Mouse (Mus musculus) T-helper 17 cell (primary cell): ENCODE results near the gene Mgll.

Experiments
- in situ Hi-C, 2 experiments: fragments of 300-600 bp; cut with MboI, MseI; formaldehyde crosslinking; loops; 1 replicate in 1 of 2; 2 replicates in 1 of 2; pipeline ENCODE4 v1.15.1; 2025; ENCODE audit warnings: high pct_unique_total_duplicates in 2 of 2

Gene Mgll

DNA sequence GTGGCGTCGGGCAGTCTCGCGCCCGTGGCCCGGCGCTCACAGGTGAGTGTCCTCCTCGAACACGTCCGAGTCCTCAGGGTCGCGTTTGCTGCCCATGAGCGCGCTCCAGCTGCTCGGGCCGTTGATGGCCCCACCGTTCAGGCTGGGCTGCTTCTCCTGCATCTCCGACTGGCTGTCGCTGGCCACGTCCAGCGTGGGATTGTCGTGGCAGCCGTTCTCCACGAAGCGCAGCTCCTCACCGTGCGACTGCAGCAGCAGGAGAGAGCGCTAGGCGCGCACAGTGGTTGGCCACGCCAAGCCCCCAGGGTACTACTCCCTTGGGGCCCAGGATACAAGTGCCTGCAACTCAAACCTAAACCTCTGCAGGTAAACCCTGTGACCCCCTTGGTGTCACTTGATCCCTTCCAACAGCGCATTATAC lies 118.5 kb downstream of the Mgll start:
- in situ Hi-C loops = loop anchor here in 1 of 2 experiments (10.0 kb wide), 1 partner anchor 398 kb away; the partner anchor contains the start of gene Eefsec

DNA sequence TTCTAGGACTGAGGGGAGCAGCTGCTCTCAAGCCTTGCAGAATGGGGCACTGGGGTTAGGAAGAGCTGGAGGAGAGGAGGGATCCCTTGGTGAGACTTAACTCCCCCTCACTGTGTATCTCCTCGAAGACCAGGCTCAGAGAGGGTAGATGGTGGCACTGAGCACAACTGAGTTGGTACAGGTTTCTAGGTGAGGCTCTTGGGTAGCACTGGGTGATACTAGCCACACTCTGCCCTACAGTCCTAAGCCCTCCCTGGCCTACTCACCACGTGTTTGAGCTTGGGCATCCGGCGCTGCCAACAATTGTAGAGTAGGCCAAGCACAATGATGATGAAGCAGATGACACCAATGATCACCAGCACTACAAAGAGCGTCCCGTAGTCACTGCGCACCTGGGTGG lies 119.0 kb downstream of the Mgll start:
- in situ Hi-C loops = loop anchor here in 1 of 2 experiments (10.0 kb wide), 1 partner anchor 398 kb away; the partner anchor contains the start of gene Eefsec

DNA sequence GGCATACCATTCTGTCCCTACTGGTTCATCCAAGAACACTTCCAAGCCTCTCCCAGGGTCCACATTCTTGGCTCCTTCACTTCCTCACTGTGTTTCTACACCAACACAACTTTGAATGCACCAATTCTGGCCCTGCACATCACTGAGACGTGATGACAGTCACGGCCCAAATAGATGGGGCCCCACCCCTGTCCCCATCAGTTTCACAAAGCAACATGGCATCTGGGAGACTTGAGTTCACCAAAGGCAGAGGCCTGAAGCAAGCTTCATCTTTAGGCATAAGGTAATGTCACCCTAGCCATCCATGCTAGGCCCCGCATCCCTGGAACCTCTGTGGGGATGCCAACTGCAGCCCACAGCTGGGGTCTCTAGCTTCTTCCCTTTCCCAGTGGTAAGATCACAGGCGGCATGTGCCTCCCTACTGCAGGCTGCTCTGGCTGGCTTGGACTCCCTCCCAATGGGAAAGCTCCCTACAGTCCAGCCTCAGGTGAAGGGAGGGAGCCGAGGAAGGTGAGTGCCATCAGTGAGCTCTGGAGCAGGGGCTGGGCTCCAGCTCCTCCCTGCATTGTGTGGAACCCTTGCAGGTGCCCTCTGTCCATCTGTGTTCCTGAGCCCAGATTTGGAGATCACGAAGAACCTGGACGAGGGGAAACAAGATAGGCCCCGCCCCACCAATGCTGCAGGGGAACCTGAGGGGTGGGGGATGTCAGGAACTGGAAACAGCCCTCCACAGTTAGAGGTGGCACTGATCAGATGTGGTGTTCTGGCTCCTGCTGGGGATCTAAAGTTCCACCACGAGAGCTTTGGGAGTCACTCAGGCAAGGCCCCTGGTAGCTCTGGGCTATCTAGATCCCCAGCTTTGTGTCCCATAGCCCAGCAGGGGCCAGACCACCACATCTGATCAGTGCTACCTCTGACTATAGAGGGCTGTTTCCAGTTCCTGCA lies 119.8 kb downstream of the Mgll start:
- in situ Hi-C loops = loop anchor here in 1 of 2 experiments (10.0 kb wide), 1 partner anchor 399 kb away; the partner anchor contains the start of gene Eefsec

DNA sequence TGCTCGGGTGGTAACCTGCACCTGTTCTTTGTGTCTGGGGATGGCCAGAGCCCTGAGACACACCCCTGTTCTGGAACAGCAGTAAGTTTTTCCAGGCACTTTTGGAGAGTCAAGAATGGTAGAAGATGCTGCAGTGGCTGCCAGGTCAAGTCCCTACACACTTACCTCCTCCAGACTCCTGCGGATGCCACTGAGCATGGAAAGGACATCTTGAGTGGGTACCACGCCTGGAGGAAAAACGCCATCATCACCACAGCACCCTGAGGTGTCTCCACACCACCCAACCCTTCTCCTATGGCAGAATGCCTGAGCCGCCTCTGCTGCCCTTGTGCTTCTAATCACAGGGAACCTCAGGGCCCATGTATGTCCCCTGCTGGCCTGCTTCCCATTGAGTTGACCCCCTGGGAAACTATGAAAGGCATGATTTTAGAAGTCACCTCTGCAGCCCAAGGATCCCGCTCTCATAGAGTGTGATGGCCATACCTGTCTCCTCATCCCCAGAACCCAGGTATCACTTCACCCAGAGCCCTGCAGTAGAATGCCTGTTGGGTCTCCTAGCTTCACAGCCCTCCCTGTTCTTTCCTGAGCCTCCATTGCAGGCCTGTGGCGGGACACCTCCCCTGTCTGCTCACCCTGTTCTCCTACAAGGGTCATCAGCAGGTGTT lies 120.8 kb downstream of the Mgll start:
- in situ Hi-C loops = loop anchor here in 1 of 2 experiments (5.0 to 10.0 kb wide), 2 partner anchors 293 to 400 kb away; partner anchors contain the start of gene Eefsec

DNA sequence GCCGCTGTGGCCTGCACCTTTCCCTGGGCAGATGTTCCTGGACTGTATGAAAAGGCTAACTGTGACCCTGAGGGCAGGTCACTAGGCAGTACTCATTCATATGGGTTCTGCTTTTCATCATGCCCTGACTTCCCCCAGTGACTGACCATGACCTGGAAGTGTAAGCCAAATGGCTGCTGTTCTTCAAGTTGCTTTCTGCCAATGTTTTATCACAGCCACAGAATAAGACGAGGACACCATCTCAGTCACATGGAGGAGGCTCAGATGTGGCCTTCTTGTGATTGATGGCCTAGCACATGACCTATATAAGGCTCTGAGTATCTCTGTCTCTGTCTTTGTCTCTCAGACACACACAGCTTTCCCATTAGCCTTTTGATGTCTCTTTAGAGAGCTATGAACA lies 123.4 kb downstream of the Mgll start:
- in situ Hi-C loops = loop anchor here in 1 of 2 experiments (5.0 to 10.0 kb wide), 2 partner anchors 295 to 403 kb away; partner anchors contain the start of gene Eefsec

DNA sequence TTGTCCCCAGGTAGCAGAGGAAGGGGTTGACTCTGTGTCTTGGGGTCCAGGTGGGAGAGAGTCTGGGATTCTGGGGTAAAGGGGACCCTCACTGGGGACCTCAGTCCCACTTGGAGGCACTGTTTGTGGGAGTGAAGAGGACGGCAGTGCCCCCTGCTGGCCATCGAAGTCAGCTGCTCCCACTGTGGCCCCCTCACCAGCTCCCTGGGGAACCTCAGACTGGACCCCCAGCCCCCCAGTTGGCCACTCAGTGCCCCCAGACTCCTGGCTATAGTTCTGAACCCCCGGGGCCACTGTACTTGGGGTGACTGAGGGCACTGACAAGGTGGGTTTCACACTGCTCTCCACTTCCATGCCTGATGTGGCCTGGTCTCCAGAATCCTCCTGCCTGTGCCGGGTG lies 125.1 kb downstream of the Mgll start:
- in situ Hi-C loops = loop anchor here in 1 of 2 experiments (5.0 to 10.0 kb wide), 2 partner anchors 297 to 404 kb away; partner anchors contain the start of gene Eefsec

DNA sequence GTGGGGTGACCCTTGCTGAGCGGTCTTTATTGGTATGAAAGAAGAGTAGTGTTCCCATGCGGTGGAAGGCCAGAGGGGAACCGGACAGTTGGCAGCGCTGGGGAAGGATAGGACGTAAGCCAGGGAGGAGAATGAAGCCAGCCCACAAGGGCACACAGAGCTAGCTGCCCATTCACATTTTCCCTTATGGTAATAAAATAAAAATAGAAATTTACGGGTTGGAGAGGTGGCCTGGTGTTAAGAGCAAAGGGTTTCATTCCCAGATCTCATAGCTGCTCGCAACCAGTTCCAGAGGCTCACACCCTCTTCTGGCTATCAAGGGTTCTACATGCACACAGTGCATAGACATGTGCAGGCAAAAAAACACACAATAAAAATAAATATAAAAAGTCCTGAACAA lies 125.8 kb downstream of the Mgll start:
- in situ Hi-C loops = loop anchor here in 1 of 2 experiments (25.0 kb wide), 1 partner anchor 663 kb away; the partner anchor contains the start of gene Gata2

DNA sequence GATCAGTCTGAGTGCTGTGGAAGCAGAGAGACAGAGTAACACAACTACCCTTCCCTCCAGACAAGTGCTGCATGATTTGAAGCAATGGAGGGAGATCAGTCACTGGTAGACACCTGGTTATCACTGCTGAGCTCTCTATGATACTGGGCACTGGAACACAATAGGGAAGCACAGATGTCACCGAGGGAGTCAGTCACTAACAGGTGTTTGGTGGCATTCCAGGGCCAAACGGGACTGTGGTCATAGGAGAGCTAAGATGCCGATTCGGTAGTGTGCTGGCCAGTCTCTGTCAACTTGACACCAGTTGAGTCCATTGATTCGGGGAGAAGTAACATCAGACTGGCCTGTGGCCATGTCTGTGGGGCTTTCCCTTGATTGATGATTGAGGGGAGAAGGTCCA lies 130.3 kb downstream of the Mgll start:
- in situ Hi-C loops = loop anchor here in 1 of 2 experiments (25.0 kb wide), 1 partner anchor 667 kb away; the partner anchor contains the start of gene Gata2

DNA sequence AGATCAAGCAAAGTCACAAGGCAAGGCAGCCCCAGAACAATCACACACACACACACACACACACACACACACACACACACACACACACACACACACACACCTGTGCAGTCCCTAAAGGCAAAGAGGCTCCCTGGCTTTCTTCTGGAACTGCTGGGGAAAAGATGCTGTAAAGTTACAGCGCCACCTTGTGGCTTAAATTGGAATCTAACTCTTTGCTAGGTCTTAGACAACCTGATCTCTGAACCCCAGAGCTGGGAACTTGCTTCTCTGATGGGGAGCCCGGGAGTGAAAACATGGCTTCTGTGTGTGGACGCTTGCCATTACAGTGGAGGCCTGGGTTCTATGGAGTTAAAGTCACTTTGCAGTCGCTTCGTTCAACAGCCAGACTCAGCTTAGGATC lies 131.4 kb downstream of the Mgll start:
- in situ Hi-C loops = loop anchor here in 1 of 2 experiments (5.0 to 25.0 kb wide), 2 partner anchors 303 to 668 kb away; partner anchors contain the start of gene Gata2

DNA sequence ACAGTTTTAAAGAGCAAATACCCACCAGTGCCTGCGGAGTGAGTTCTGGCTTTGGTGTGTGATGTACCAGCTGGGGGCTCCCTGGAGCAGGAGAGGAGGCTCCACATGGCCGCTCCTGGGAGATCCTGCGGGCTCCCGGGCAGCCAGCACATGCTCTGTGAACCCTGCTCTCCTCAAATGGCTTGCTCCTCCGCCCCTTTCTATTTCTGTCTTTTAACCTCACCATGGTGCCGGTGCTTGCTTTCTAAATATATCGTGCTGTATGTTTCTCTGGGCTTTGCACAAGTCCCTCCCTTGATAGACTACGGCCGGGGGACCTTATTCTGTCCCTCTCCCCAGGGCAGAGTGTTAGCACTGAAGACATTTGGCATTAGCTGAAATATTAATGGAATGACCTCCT lies 133.0 kb downstream of the Mgll start:
- in situ Hi-C loops = loop anchor here in 1 of 2 experiments (5.0 to 25.0 kb wide), 2 partner anchors 305 to 670 kb away; partner anchors contain the start of gene Gata2

DNA sequence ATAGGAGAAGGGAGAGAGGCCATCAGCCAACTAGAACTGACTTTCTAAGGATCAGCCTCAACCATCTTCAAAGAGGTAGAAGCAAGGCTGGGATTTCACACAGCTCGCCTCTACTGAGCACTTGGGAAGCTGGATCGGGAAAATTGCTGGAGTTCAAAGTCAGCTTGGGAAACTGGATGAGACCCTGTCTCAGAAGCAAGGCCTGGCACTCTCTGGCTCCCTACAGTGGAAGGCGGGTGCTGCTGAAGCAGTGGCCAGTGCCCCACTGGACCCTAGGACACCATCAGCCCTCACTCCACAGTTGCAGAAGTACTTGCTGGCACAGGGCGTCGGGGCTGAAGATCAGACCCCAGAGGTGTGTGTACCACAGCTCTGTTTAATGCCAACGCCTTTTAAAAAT lies 133.6 kb downstream of the Mgll start:
- in situ Hi-C loops = loop anchor here in 1 of 2 experiments (5.0 to 25.0 kb wide), 2 partner anchors 306 to 671 kb away; partner anchors contain the start of gene Gata2

DNA sequence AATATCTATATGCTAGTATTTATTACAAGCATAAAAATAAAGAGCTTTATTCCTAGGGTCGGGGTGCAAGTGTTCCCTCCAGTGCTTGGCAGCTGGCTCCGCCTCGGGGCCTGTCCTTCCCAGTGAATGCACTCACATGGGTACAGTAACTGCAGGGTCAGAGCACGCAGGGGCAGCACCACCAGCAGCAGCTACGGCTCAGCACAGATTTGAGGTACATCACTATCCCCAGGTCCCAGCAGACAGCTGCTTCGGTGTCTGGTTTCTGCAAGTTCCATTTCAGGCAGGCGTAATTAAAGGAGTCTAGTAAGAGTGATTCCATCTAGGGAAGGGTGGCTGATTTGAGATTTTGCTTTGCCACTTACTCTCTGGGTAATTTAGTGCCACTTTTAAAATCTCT lies 134.1 kb downstream of the Mgll start:
- in situ Hi-C loops = loop anchor here in 1 of 2 experiments (5.0 to 25.0 kb wide), 2 partner anchors 306 to 671 kb away; partner anchors contain the start of gene Gata2

DNA sequence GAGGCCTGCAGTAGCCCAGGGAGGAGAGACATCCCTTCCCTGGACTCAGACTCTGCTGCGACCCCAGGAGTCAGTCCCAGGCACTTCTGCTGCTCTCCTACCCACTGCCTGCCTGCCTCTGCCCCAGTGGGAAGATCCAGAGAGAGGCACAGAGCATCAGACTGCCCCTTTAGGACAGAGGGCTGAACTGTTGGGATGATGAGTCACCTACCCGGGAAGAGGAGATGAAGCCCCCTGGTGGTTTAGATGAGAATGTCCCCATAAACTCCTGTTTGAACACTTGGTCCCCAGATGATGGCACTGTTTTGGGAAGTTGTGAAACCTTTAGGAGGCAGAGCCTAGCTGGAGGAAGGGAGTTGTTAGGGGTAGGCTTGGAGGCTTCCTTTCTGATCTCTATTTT lies 136.7 kb downstream of the Mgll start:
- in situ Hi-C loops = loop anchor here in 1 of 2 experiments (25.0 kb wide), 1 partner anchor 674 kb away; the partner anchor contains the start of gene Gata2

DNA sequence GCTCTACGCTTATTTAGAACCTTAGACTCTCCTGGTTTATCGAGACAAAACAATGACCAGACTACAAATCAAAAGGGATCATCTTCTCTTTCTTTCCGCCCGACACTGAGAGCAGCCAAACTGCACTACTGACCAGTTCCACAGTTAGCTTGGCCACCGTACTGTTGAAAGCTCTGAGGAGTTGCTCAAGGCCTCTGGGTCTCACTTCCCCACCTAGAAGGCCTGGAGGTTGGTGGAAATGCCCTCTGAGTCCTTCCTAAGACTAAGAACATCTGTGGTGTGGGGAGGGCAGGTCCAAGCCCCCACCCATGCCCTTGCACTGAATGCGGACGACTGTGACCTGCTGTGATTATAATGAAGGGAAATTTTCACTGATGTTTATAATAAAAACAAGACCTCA lies 141.5 kb downstream of the Mgll start:
- in situ Hi-C loops = loop anchor here in 1 of 2 experiments (25.0 kb wide), 1 partner anchor 678 kb away; the partner anchor contains the start of gene Gata2

DNA sequence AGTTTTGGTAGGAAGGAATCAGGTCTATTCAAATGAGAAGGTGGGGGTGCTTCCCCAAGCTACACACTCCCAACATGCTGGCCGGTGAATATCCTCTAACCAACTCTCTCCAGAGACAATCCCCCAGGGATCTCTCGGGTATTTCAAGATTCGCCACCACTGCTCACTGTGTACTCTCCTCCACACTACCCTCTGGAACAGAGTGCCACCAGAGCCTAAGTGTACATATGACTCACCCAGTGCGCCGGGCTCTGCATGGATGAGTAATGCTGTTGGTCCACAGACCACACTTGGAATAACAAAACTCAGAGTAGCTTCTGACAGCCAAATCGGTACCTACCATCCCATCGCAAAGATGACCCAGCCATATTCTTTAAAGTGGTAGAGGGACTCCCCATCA lies 145.2 kb downstream of the Mgll start:
- in situ Hi-C loops = loop anchor here in 1 of 2 experiments (25.0 kb wide), 1 partner anchor 682 kb away; the partner anchor contains the start of gene Gata2

DNA sequence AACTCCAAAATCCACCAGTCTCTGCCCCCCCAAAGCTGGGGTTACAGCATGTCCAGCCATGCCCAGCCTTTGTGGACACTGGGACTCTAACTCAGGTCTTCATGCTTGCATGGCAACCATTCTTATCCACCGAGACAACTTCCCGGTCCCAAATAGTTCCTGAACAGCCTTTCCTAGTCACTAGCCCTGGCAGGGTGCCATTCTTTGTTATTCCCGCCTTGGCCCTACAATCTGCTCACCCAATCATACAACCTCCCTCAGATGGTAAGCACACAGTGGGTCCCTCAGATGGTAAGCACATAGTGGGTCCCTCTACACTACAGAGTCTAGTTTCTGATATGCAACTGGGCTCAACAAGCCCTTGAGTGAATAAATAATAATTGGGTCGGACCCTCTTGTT lies 146.4 kb downstream of the Mgll start:
- in situ Hi-C loops = loop anchor here (10.0 to 25.0 kb wide), 2 partner anchors 683 to 686 kb away; partner anchors contain the start of gene Gata2 (in 1 of the 2)

DNA sequence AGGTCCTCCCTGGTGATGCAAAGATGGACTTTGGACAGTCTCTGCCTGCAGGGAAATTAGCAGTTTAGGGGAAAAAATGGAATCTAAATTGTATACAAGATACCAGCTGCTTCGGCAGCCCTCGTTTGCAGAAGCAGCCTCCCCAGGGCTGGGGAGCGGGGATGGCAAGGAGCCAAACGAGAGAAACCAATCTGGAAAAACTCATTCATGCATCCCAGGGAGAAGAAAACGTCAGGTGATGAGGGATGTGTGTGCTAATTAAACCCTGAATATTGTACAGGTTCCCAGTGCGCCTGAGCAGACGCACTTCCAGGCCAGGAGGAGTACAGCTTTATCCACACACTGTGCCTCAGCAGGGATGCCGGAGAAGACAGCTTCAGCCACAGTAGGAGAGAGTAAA lies 147.3 kb downstream of the Mgll start:
- in situ Hi-C loops = loop anchor here (10.0 to 25.0 kb wide), 2 partner anchors 684 to 687 kb away; partner anchors contain the start of gene Gata2 (in 1 of the 2)

DNA sequence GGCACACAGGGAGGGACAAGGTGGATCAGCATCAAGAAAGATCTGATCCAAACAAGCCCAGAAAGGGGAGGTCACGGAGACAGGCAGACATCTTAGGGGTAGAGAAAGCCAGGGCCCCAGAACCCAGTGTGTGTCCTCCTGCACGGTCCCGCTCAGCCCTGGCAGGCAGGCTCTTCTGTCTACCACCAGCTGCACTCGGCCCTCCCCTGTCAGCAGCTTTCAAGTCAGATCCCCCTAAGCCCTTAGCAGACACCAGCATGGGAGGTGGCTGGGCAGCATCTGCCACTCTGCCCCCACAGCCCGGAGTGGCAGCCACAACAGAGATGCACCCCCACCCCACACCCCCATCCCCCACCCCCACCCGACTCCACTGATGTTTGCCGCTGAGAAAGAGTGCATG lies 148.6 kb downstream of the Mgll start:
- in situ Hi-C loops = loop anchor here (10.0 to 25.0 kb wide), 2 partner anchors 686 to 688 kb away; partner anchors contain the start of gene Gata2 (in 1 of the 2)

DNA sequence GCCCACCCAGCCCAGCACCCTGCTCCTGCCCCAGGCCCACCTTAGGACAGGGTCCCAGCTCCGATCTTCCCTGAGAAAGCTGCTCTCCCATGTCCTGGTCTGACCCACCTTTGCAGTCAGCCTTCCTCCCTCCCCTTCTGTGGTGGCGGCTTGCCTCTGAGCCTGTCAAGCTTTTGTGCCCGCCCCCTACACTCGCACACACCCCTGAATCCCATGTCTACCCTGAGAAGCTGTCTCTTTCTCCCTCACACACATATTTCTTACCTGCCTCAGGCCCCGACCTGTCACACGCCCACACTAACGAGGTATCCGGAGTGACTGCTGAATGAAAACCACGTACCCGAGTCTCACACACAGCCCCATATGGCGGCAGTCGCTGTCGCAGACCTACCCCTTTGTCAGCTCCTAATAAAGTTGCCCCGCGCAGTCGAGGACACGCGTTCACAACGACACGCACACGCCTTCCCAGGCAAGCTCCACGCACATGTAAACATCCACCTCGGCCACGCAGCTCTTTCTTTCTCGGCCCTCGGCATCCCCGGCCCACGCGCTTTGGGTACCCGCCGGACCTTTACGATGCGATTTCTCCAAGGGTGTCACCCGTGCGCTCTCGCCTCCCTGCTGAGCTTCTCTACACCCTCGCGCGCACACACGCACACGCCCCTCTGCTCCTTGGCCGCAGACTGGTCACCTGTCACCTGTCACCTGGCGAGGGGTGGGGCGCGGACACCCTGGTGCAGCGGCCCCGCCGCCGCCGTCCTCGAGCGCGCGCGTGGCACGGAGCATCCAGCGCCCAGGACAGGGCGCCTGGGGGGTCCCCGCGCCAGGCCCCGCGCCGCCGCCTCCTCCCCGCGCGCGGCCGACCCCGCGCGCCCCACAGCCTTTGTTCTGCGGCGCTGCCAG lies 150.0 kb downstream of the Mgll start:
- in situ Hi-C loops = loop anchor here (10.0 to 25.0 kb wide), 2 partner anchors 687 to 689 kb away; partner anchors contain the start of gene Gata2 (in 1 of the 2)
